Mouse (Mus musculus): ENCODE results near the gene Snu13. TPM values are rescaled to one million over a fixed set of nuclear protein-coding genes. Genes with fewer than 3 reads are reported as not detected.

The Snu13 gene
- polyA plus RNA-seq, 1 experiment from 2014 or later: 235 TPM

DNA sequence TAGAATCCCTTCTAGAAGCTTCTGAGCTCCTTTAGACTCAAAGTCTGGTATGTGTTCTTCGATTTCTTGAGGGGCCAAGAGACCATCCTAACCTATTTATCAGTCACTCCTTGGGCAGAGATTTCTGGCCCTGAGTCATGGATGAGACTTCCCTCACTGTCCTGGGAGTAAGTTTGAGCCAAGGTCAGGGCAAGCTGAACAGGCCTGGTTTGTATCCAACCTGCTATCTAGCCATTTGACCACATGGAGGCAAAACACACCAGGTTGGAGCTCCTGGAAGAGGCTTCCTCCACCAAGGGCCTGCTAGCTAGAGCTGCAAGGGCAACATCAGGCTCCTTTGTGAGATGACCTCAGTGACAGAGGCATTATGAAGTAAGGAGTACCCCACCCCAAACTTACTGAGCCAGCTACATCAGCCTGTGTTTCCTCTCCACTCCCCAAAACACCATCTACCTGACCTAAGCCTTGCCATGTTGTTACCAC, 11.4 kb upstream of the Snu13 start, which contains the start of gene 4930407I10Rik:
TSS of gene 4930407I10Rik (plus strand) at position 433 of the 483 bp plus-strand sequence.
- H3K27me3 ChIP-seq (replicated peaks): peaks cover 52% of the 10 kb centered on the region
- H3K9ac ChIP-seq: no peak within 1 kb of the TSS
- 52% methylated on average over 1 of the region's 1 CpGs for WGBS (ENCODE audit: insufficient replicate concordance)
- no peaks in the 10 kb centered on the region for H3K36me3 ChIP-seq
- no peak within 1 kb of the TSS for H3K4me3 ChIP-seq
- H3K4me2 ChIP-seq: no peak within 1 kb of the TSS
- ATAC-seq: no peak
- H3K9me3 ChIP-seq (replicated peaks): no peaks in the 10 kb centered on the region
- no peaks in the 10 kb centered on the region for H3K4me1 ChIP-seq
- no peak within 1 kb of the TSS for H3K27ac ChIP-seq

DNA sequence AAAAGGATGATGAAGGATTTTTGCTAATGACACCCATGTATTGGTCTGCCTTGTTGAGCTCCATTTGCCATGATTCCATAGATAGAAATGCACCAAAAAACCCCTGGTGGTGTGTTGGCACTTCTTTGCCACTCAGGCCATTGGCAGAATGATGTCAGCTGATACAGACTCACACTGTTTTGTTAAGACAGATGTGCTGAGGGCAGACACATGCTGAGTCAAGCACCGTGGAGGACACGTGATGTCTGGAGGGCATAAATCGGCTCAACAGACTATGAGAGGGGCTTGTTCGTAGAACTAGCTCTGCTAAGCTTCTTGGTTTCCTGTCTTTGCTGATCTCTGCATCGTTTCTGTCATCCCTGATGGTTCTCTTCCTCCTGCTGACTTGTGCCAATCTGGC, 5.1 kb upstream of the Snu13 start:
- Histone ChIP-seq H3K9me3 (replicated peaks) (no peaks in the 10 kb centered on the region), H3K27ac (no peak overlapping the region), H3K27me3 (replicated peaks) (peaks cover 45% of the 10 kb centered on the region), H3K9ac (no peak overlapping the region), H3K36me3 (no peaks in the 10 kb centered on the region), H3K4me3 (no peak overlapping the region), H3K4me2 (no peak overlapping the region), H3K4me1 (peaks cover 7% of the 10 kb centered on the region; the same call in 1 of the 2 replicates)
- WGBS (ENCODE audit: insufficient replicate concordance): 54% methylated on average over 5 of the region's 5 CpGs
- no peak for ATAC-seq

DNA sequence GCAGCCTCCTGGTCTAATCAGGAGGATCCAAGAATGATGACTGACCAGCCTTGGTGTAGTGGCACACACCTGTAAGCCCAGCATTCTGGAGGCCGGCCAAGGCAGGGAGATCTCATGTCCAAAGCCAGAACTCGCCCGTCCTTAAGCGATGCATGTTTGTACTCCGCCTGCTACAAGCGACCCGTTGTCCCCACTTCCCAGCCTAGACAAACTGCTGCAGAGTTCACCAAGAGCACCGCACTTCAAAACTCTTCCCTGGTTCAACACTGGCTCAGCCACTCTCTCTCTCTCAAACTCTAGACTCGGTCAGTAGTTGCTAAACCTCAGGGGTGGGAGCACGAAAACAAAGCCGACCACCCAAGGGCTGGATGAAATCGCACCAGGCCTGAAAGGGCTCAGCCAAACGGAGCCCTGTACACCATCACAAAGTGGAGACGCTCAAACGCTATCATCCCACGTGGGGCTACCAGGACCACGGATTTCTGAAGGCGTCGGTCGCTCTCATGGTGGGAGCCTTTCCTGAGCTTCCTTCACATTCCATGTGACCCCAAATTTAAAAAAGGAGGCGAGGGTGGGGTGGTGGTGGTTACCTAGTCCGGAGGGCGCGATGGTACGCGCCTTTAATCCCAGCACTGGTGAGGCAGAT, 1.0 kb downstream of the Snu13 start:
- ATAC-seq: peak; percentile 54
- H3K4me3 ChIP-seq: peak overlapping the region; percentile 98
- peak overlapping the region; percentile 86 for H3K4me2 ChIP-seq
- H3K27ac ChIP-seq: peak overlapping the region; percentile 90
- H3K9me3 ChIP-seq (replicated peaks): no peaks in the 10 kb centered on the region
- peaks cover 24% of the 10 kb centered on the region for H3K36me3 ChIP-seq
- peaks cover 36% of the 10 kb centered on the region for H3K4me1 ChIP-seq
- peak overlapping the region; percentile 96 for H3K9ac ChIP-seq
- 1% methylated on average over 26 of the region's 26 CpGs for WGBS (ENCODE audit: insufficient replicate concordance)
- H3K27me3 ChIP-seq (replicated peaks): peaks cover 28% of the 10 kb centered on the region

DNA sequence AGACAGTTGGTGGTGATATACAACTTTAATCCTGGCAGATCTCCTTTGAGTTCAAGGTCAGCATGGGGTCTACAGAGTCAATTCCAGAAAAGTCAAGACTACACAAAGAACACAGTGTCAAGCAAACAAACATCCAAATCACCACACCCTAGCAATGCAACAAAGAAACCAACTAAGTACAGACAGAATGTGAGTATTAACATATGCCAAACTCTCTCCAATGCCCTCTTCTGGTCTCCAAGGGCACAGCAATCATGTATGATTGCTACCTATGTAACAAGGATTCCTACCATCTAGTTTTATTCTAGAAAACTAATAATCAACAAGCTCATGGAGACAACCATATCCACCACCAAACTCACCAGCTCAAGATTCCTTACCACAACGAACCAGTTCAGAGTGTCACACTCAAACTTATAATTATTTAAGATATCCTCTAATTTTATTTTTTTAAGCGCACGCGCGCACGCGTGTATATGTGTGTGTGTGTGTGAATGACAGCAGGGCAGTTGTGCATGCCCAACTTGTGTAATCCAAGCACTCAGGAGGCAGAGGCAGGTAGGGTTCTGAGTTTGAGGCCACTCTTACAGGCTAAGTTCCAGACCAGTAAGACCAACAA, 3.1 kb downstream of the Snu13 start:
- WGBS (ENCODE audit: insufficient replicate concordance): 96% methylated on average over 7 of the region's 7 CpGs
- Histone ChIP-seq H3K4me1 (peaks cover 36% of the 10 kb centered on the region), H3K27me3 (replicated peaks) (peaks cover 10% of the 10 kb centered on the region), H3K27ac (no peak overlapping the region), H3K4me2 (peak overlapping the region; percentile 24), H3K9me3 (replicated peaks) (no peaks in the 10 kb centered on the region), H3K4me3 (no peak overlapping the region), H3K36me3 (peaks cover 43% of the 10 kb centered on the region), H3K9ac (0 out of 2 replicates have a peak overlapping the region, but pooled peaks have one; percentile 6)
- no peak for ATAC-seq

DNA sequence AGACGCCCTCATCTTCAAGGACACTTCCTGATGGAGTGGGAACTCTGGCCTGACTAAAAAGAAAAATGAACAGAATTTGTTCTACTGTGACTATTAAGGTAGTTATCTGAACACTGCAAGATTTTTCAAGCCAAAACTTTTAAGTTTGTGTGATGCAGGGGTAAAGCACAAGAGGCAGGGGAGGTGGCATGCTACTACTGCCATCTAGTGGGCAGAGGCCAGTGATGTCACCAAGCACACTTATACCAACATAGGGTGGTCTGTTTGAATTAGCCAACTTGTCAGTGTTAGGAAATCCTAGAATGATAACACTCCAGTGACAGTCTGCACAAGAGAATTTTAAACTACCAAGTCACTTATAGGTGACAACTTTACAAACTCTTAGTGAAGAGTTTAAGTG, 6.7 kb downstream of the Snu13 start:
- H3K36me3 ChIP-seq: peaks cover 78% of the 10 kb centered on the region
- peaks cover 18% of the 10 kb centered on the region for H3K4me1 ChIP-seq
- ATAC-seq: peak; percentile 63
- H3K27ac ChIP-seq: 0 out of 2 replicates have a peak overlapping the region, but pooled peaks have one; percentile 14
- no peaks in the 10 kb centered on the region for H3K9me3 ChIP-seq (replicated peaks)
- H3K27me3 ChIP-seq (replicated peaks): no peaks in the 10 kb centered on the region
- 95% methylated on average over 1 of the region's 1 CpGs for WGBS (ENCODE audit: insufficient replicate concordance)
- H3K4me3 ChIP-seq: no peak overlapping the region
- no peak overlapping the region for H3K4me2 ChIP-seq
- no peak overlapping the region for H3K9ac ChIP-seq

DNA sequence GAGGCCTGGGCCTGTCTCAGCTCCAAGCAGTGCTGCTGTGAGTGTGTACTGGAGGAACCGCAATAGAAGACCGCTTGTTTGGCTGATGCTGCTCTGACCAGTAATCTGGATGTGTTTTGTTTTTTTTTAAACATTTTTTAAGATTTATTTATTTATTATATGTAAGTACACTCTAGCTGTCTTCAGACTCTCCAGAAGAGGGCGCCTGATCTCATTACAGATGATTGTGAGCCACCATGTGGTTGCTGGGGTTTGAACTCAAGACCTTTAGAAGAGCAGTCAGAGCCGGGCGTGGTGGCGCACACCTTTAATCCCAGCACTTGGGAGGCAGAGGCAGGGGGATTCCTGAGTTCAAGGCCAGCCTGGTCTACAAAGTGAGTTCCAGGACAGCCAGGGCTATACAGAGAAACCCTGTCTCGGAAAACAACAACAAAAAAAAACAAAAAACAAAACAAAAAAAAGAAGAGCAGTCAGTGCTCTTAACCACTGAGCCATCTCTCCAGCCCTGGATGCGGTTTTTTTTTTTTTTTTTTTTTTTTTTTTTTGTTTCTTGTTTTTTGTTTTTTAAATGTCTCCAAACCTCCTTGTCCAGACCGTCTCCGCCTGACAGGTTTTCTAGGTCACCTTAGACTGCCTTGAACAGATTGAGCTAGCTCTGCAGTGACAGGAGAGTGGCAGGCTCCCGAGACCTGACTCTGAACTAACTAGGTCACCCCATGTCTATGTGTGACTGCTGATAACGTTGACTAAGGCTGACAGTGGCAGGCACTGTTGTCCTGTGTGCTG, 11.3 kb downstream of the Snu13 start:
- Histone ChIP-seq H3K4me2 (no peak overlapping the region), H3K9me3 (replicated peaks) (no peaks in the 10 kb centered on the region), H3K27ac (no peak overlapping the region), H3K4me3 (no peak overlapping the region), H3K27me3 (replicated peaks) (no peaks in the 10 kb centered on the region), H3K36me3 (peaks cover 97% of the 10 kb centered on the region), H3K9ac (no peak overlapping the region), H3K4me1 (no peaks in the 10 kb centered on the region)
- 71% methylated on average over 12 of the region's 12 CpGs for WGBS (ENCODE audit: insufficient replicate concordance)
- no peak for ATAC-seq

DNA sequence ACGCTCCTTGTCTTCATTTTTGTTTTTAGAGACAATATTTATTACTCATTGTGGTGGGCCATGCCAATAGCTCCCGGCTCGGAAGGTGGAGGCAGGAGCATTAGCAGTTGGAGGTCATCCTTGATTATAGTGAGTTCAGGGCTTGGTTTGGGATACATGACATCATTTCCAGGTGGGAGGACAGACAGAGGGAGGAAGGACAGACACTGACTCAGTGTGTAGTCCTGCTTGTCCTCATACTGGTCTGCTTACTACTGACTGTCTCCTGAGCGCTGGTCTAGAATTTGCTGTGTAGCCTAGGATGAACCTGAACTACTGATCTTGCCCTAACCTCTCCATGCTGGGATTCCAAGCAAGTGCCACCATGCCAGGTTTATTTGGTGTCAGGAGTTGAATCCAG, 13.6 kb downstream of the Snu13 start, which contains the start of gene Desi1:
TSS of gene Desi1 (minus strand) at position 101 of the 400 bp plus-strand sequence.
- H3K27me3 ChIP-seq (replicated peaks): no peaks in the 10 kb centered on the region
- H3K9me3 ChIP-seq (replicated peaks): no peaks in the 10 kb centered on the region
- H3K4me2 ChIP-seq: no peak within 1 kb of the TSS
- H3K4me3 ChIP-seq: no peak within 1 kb of the TSS
- H3K9ac ChIP-seq: no peak within 1 kb of the TSS
- WGBS (ENCODE audit: insufficient replicate concordance): 85% methylated on average over 4 of the region's 4 CpGs
- no peak for ATAC-seq
- H3K36me3 ChIP-seq: peaks cover 97% of the 10 kb centered on the region
- no peak within 1 kb of the TSS for H3K27ac ChIP-seq
- peaks cover 6% of the 10 kb centered on the region; the same call in 1 of the 2 replicates for H3K4me1 ChIP-seq

DNA sequence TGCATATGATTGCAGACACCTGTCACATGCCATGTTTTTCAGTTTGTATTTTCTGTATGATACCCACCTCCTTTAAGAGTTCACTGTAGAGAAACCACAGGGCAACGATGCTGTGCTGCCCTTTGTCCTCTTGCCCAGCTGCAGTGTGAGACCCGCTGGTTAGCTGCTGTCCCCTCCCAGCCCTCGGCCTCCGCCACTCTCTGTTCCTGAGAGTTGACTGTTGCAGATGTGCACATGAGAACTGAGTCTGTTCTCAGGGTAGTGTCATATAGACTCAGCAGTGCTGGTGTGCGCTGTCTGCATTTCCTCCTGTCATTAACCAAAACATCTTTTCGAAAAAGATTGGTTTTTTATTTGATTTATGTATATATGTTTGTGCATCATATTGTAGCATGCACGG, 15.0 kb downstream of the Snu13 start:
- Histone ChIP-seq H3K4me1 (peaks cover 6% of the 10 kb centered on the region; the same call in 1 of the 2 replicates), H3K9ac (no peak overlapping the region), H3K4me2 (no peak overlapping the region), H3K9me3 (replicated peaks) (no peaks in the 10 kb centered on the region), H3K27me3 (replicated peaks) (no peaks in the 10 kb centered on the region), H3K27ac (no peak overlapping the region), H3K4me3 (no peak overlapping the region), H3K36me3 (peaks cover 97% of the 10 kb centered on the region)
- 77% methylated on average over 7 of the region's 7 CpGs for WGBS (ENCODE audit: insufficient replicate concordance)
- no peak for ATAC-seq

DNA sequence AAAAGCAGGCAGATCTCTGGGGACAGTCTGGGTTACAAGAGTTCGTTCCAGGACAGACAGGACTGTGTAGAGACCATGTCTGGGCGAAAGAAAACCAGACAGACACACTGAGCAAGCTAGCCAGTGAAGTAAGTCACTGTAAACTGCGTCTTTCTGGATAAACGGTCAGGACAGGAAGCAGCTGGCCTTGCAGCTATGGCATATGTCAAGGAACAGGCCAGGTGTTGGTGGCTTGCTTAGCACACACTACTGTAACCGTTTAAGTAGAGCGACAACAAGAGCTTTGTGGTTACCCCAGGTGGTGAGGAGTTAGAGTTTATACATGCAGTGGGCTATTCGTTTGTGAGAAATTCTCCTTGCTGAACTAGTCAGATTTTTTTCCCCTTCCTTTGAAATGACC, 19.7 kb downstream of the Snu13 start:
- Histone ChIP-seq H3K27me3 (replicated peaks) (no peaks in the 10 kb centered on the region), H3K4me2 (no peak overlapping the region), H3K9me3 (replicated peaks) (no peaks in the 10 kb centered on the region), H3K9ac (no peak overlapping the region), H3K36me3 (peaks cover 100% of the 10 kb centered on the region), H3K27ac (no peak overlapping the region), H3K4me3 (no peak overlapping the region), H3K4me1 (peaks cover 6% of the 10 kb centered on the region; the same call in 1 of the 2 replicates)
- WGBS (ENCODE audit: insufficient replicate concordance): 81% methylated on average over 7 of the region's 7 CpGs
- no peak for ATAC-seq

DNA sequence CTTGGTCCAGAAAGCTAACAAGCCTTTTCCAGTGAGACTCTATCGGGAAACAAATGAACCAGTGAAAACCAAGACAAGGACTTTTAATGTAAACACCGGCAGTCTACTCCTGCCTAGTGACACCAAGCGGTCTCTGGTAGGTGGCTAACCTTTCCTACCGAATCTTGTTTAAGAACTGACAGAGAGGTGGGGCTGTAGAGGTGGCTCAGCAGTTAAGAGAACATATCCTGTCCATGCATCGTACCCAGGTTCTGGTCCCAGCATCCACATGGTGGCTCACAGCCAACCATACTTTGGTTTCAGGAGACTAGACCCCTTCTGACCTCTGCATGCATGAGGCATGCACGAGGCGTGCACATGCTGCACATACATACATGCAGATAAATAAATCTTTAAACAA, 20.1 kb downstream of the Snu13 start:
- Histone ChIP-seq H3K36me3 (peaks cover 100% of the 10 kb centered on the region), H3K9ac (no peak overlapping the region)
- WGBS (ENCODE audit: insufficient replicate concordance): 88% methylated on average over 7 of the region's 7 CpGs

DNA sequence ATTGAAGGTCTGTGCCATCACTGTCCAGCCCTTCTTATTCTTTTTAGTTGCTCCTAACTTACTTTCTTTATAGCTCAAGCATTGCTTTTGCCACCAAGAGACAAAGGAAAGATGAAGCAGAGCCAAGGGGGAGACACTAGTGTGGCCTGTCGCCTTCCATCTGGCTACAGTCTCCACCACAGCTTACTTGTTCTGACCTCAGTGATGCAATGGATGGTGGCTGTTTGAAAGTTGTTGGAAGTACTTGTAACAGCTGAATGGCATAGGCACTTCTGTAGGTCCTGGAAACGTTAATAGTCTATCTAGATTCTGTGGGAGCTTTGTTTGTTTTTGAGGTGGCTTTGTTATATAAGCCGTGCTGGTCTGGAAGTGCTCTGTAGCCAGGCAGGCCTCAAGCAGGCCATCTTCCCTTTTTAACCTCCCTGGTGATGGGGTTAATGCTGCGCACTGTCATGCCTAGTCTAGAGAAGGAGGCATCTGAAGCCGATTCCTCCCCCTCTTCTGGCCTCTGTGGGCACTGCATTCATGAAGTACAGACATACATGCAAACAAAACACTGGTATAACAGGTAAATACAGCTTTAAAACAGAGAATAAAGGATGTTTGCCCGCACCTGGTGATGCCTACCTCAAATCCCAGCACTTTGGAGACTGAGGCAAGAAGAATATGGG, 23.3 kb downstream of the Snu13 start:
- Histone ChIP-seq H3K9ac (no peak overlapping the region), H3K27me3 (replicated peaks) (no peaks in the 10 kb centered on the region), H3K36me3 (peaks cover 97% of the 10 kb centered on the region), H3K9me3 (replicated peaks) (no peaks in the 10 kb centered on the region), H3K27ac (no peak overlapping the region), H3K4me1 (peaks cover 3% of the 10 kb centered on the region), H3K4me2 (no peak overlapping the region), H3K4me3 (no peak overlapping the region)
- no peak for ATAC-seq
- WGBS (ENCODE audit: insufficient replicate concordance): 79% methylated on average over 6 of the region's 6 CpGs

More for the DNA sequence above, 20.1 kb downstream of the Snu13 start:
- Histone ChIP-seq H3K27ac (no peak overlapping the region), H3K9me3 (replicated peaks) (no peaks in the 10 kb centered on the region), H3K4me3 (no peak overlapping the region), H3K27me3 (replicated peaks) (no peaks in the 10 kb centered on the region), H3K4me2 (no peak overlapping the region), H3K4me1 (peaks cover 6% of the 10 kb centered on the region; the same call in 1 of the 2 replicates)
- ATAC-seq: no peak

Measured in liver, embryonic 12.5 days (tissue).